Mouse (Mus musculus): ENCODE measurements around the gene Dctn2. TPM values are rescaled to one million over a fixed set of nuclear protein-coding genes. Genes with fewer than 3 reads are reported as not detected.

Gene Dctn2
- polyA plus RNA-seq, 1 experiment from 2014 or later, result 133 TPM

GRCm38 (mm10) chr10:127264336-127264735 lies 1.8 kb upstream of the Dctn2 start:
- Histone ChIP-seq H3K4me2 (no peak overlapping the region), H3K27ac (replicated peaks) (no peak overlapping the region), H3K27me3 (replicated peaks) (peaks cover 50% of the 10 kb centered on the region), H3K9ac (no peak overlapping the region), H3K4me3 (no peak overlapping the region), H3K36me3 (peaks cover 13% of the 10 kb centered on the region), H3K9me3 (no peaks in the 10 kb centered on the region), H3K4me1 (peaks cover 40% of the 10 kb centered on the region)
- ATAC-seq (ENCODE audit: extremely low read depth, insufficient number of reproducible peaks, low FRiP score, low TSS enrichment), result no peak
- WGBS, result 70% methylated on average over 8 of the region's 8 CpGs

GRCm38 (mm10) chr10:127264971-127265370 lies 1.2 kb upstream of the Dctn2 start:
- no peak for ATAC-seq (ENCODE audit: extremely low read depth, insufficient number of reproducible peaks, low FRiP score, low TSS enrichment)
- Histone ChIP-seq H3K9me3 (no peaks in the 10 kb centered on the region), H3K4me2 (no peak overlapping the region), H3K27me3 (replicated peaks) (peaks cover 48% of the 10 kb centered on the region), H3K4me1 (peaks cover 42% of the 10 kb centered on the region), H3K36me3 (peaks cover 17% of the 10 kb centered on the region), H3K9ac (no peak overlapping the region), H3K4me3 (no peak overlapping the region), H3K27ac (replicated peaks) (no peak overlapping the region)
- WGBS, result 69% methylated on average over 4 of the region's 4 CpGs

- Histone ChIP-seq H3K9me3 (no peaks in the 10 kb centered on the region), H3K9ac (no peak overlapping the region), H3K36me3 (peaks cover 25% of the 10 kb centered on the region), H3K4me1 (peaks cover 46% of the 10 kb centered on the region), H3K4me3 (peak overlapping the region; percentile 98), H3K27me3 (replicated peaks) (peaks cover 45% of the 10 kb centered on the region), H3K27ac (replicated peaks) (no peak overlapping the region), H3K4me2 (peak overlapping the region; percentile 58)
- ATAC-seq (ENCODE audit: extremely low read depth, insufficient number of reproducible peaks, low FRiP score, low TSS enrichment), result no peak
- WGBS, result 29% methylated on average over 4 of the region's 4 CpGs
Observed at GRCm38 (mm10) chr10:127265727-127266111, 449 bp upstream of the Dctn2 start.

- 60% methylated on average over 5 of the region's 5 CpGs for WGBS
Observed at GRCm38 (mm10) chr10:127267318-127267717, 1.1 kb downstream of the Dctn2 start.

GRCm38 (mm10) chr10:127268401-127268800 lies 2.2 kb downstream of the Dctn2 start:
- no peak overlapping the region for H3K4me2 ChIP-seq
- H3K4me3 ChIP-seq, result no peak overlapping the region
- H3K36me3 ChIP-seq, result peaks cover 52% of the 10 kb centered on the region
- no peak overlapping the region for H3K27ac ChIP-seq (replicated peaks)
- ATAC-seq (ENCODE audit: extremely low read depth, insufficient number of reproducible peaks, low FRiP score, low TSS enrichment), result no peak
- no peaks in the 10 kb centered on the region for H3K9me3 ChIP-seq
- WGBS, result 49% methylated on average over 5 of the region's 5 CpGs
- peak overlapping the region; percentile 50; the same call in 1 of the 2 replicates for H3K9ac ChIP-seq
- H3K4me1 ChIP-seq, result peaks cover 38% of the 10 kb centered on the region
- H3K27me3 ChIP-seq (replicated peaks), result peaks cover 18% of the 10 kb centered on the region

More at GRCm38 (mm10) chr10:127267318-127267717, 1.1 kb downstream of the Dctn2 start:
- Histone ChIP-seq H3K4me1 (peaks cover 45% of the 10 kb centered on the region), H3K4me2 (peak overlapping the region; percentile 88), H3K9ac (peak overlapping the region; percentile 100), H3K27ac (replicated peaks) (peak overlapping the region; percentile 91; the same call in 1 of the 2 replicates), H3K36me3 (peaks cover 41% of the 10 kb centered on the region), H3K9me3 (no peaks in the 10 kb centered on the region), H3K27me3 (replicated peaks) (peaks cover 29% of the 10 kb centered on the region), H3K4me3 (peak overlapping the region; percentile 98)
- no peak for ATAC-seq (ENCODE audit: extremely low read depth, insufficient number of reproducible peaks, low FRiP score, low TSS enrichment)

GRCm38 (mm10) chr10:127269036-127269435 lies 2.9 kb downstream of the Dctn2 start:
- no peak overlapping the region for H3K27ac ChIP-seq (replicated peaks)
- no peaks in the 10 kb centered on the region for H3K9me3 ChIP-seq
- H3K4me1 ChIP-seq, result peaks cover 43% of the 10 kb centered on the region
- H3K27me3 ChIP-seq (replicated peaks), result peaks cover 12% of the 10 kb centered on the region
- no peak overlapping the region for H3K4me3 ChIP-seq
- 81% methylated on average over 12 of the region's 12 CpGs for WGBS
- ATAC-seq (ENCODE audit: extremely low read depth, insufficient number of reproducible peaks, low FRiP score, low TSS enrichment), result no peak
- H3K4me2 ChIP-seq, result no peak overlapping the region
- peak overlapping the region; percentile 50 for H3K9ac ChIP-seq
- peaks cover 58% of the 10 kb centered on the region for H3K36me3 ChIP-seq

- Histone ChIP-seq H3K9me3 (no peaks in the 10 kb centered on the region), H3K9ac (no peak overlapping the region), H3K4me3 (no peak overlapping the region), H3K4me1 (peaks cover 47% of the 10 kb centered on the region), H3K27me3 (replicated peaks) (peaks cover 3% of the 10 kb centered on the region; the same call in 1 of the 2 replicates), H3K36me3 (peaks cover 66% of the 10 kb centered on the region), H3K4me2 (no peak overlapping the region), H3K27ac (replicated peaks) (no peak overlapping the region)
- WGBS, result 75% methylated on average over 4 of the region's 4 CpGs
- no peak for ATAC-seq (ENCODE audit: extremely low read depth, insufficient number of reproducible peaks, low FRiP score, low TSS enrichment)
Observed at GRCm38 (mm10) chr10:127269884-127270283, 3.7 kb downstream of the Dctn2 start.

GRCm38 (mm10) chr10:127272371-127272770 lies 6.2 kb downstream of the Dctn2 start:
- H3K4me2 ChIP-seq, result no peak overlapping the region
- peaks cover 37% of the 10 kb centered on the region for H3K4me1 ChIP-seq
- no peak overlapping the region for H3K9ac ChIP-seq
- no peak overlapping the region for H3K4me3 ChIP-seq
- H3K9me3 ChIP-seq, result no peaks in the 10 kb centered on the region
- no peak overlapping the region for H3K27ac ChIP-seq (replicated peaks)
- no peak for ATAC-seq (ENCODE audit: extremely low read depth, insufficient number of reproducible peaks, low FRiP score, low TSS enrichment)
- H3K27me3 ChIP-seq (replicated peaks), result no peaks in the 10 kb centered on the region
- H3K36me3 ChIP-seq, result peaks cover 91% of the 10 kb centered on the region
- WGBS, result 83% methylated on average over 5 of the region's 5 CpGs

- Histone ChIP-seq H3K4me3 (no peak overlapping the region), H3K9me3 (no peaks in the 10 kb centered on the region), H3K4me2 (no peak overlapping the region), H3K27me3 (replicated peaks) (no peaks in the 10 kb centered on the region), H3K9ac (no peak overlapping the region), H3K36me3 (peaks cover 97% of the 10 kb centered on the region), H3K27ac (replicated peaks) (no peak overlapping the region), H3K4me1 (peaks cover 18% of the 10 kb centered on the region; the same call in 1 of the 2 replicates)
- 86% methylated on average over 11 of the region's 11 CpGs for WGBS
- 0 out of 2 replicates have a peak, but pooled peaks have one; percentile 15 for ATAC-seq (ENCODE audit: extremely low read depth, insufficient number of reproducible peaks, low FRiP score, low TSS enrichment)
Observed at GRCm38 (mm10) chr10:127274261-127275022, 8.3 kb downstream of the Dctn2 start.

- ATAC-seq (ENCODE audit: extremely low read depth, insufficient number of reproducible peaks, low FRiP score, low TSS enrichment), result no peak
- H3K4me3 ChIP-seq, result no peak overlapping the region
- no peak overlapping the region for H3K27ac ChIP-seq (replicated peaks)
- 83% methylated on average over 2 of the region's 2 CpGs for WGBS
- peaks cover 100% of the 10 kb centered on the region for H3K36me3 ChIP-seq
- 0 out of 2 replicates have a peak, but pooled peaks cover 4% of the 10 kb centered on the region for H3K4me1 ChIP-seq
- H3K9me3 ChIP-seq, result no peaks in the 10 kb centered on the region
- no peak overlapping the region for H3K9ac ChIP-seq
- no peaks in the 10 kb centered on the region for H3K27me3 ChIP-seq (replicated peaks)
- H3K4me2 ChIP-seq, result no peak overlapping the region
Observed at GRCm38 (mm10) chr10:127279730-127280129, 13.6 kb downstream of the Dctn2 start.

GRCm38 (mm10) chr10:127281316-127281715 lies 15.1 kb downstream of the Dctn2 start:
- Histone ChIP-seq H3K27me3 (replicated peaks) (no peaks in the 10 kb centered on the region), H3K4me2 (no peak overlapping the region), H3K4me1 (peaks cover 19% of the 10 kb centered on the region), H3K36me3 (peaks cover 100% of the 10 kb centered on the region), H3K9ac (no peak overlapping the region), H3K9me3 (no peaks in the 10 kb centered on the region), H3K4me3 (no peak overlapping the region), H3K27ac (replicated peaks) (no peak overlapping the region)
- ATAC-seq (ENCODE audit: extremely low read depth, insufficient number of reproducible peaks, low FRiP score, low TSS enrichment), result no peak
- 88% methylated on average over 8 of the region's 8 CpGs for WGBS

Data from heart, embryonic 13.5 days (tissue).